Mouse (Mus musculus): Measurements from ENCODE around the gene Psme1. TPM values are rescaled to one million over a fixed set of nuclear protein-coding genes. Genes with fewer than 3 reads are reported as not detected.

The Psme1 gene
- polyA plus RNA-seq, 1 experiment from 2014 or later: 214 TPM

GRCm38 (mm10) chr14:55557003-55557402 is 20.9 kb upstream of the Psme1 start:
- Histone ChIP-seq H3K27me3 (replicated peaks) (no peaks in the 10 kb centered on the region), H3K36me3 (no peaks in the 10 kb centered on the region), H3K9ac (replicated peaks) (no peak overlapping the region), H3K4me1 (peaks cover 15% of the 10 kb centered on the region), H3K4me3 (replicated peaks) (no peak overlapping the region), H3K9me3 (replicated peaks) (no peaks in the 10 kb centered on the region), H3K4me2 (no peak overlapping the region), H3K27ac (replicated peaks) (no peak overlapping the region)
- no peak for ATAC-seq (ENCODE audit: low FRiP score)
- 28% methylated on average over 5 of the region's 5 CpGs for WGBS

GRCm38 (mm10) chr14:55557587-55557986 is 20.3 kb upstream of the Psme1 start:
- Histone ChIP-seq H3K4me3 (replicated peaks) (no peak overlapping the region), H3K9ac (replicated peaks) (no peak overlapping the region), H3K4me1 (peaks cover 21% of the 10 kb centered on the region), H3K4me2 (no peak overlapping the region), H3K9me3 (replicated peaks) (no peaks in the 10 kb centered on the region), H3K27me3 (replicated peaks) (no peaks in the 10 kb centered on the region), H3K36me3 (no peaks in the 10 kb centered on the region), H3K27ac (replicated peaks) (no peak overlapping the region)
- 92% methylated on average over 3 of the region's 3 CpGs for WGBS
- ATAC-seq (ENCODE audit: low FRiP score): no peak

GRCm38 (mm10) chr14:55558740-55559448 is 19.0 kb upstream of the Psme1 start:
- Histone ChIP-seq H3K4me1 (peaks cover 25% of the 10 kb centered on the region), H3K27me3 (replicated peaks) (no peaks in the 10 kb centered on the region), H3K4me2 (peak overlapping the region; percentile 86), H3K9me3 (replicated peaks) (no peaks in the 10 kb centered on the region), H3K9ac (replicated peaks) (peak overlapping the region; percentile 70), H3K36me3 (peaks cover 5% of the 10 kb centered on the region), H3K4me3 (replicated peaks) (peak overlapping the region; percentile 63), H3K27ac (replicated peaks) (no peak overlapping the region)
- 62% methylated on average over 6 of the region's 6 CpGs for WGBS
- no peak for ATAC-seq (ENCODE audit: low FRiP score)

- no peaks in the 10 kb centered on the region for H3K27me3 ChIP-seq (replicated peaks)
- WGBS: under 1% methylated on average over 27 of the region's 27 CpGs
- peak within 1 kb of the TSS; percentile 70 for H3K9ac ChIP-seq (replicated peaks)
- H3K9me3 ChIP-seq (replicated peaks): no peaks in the 10 kb centered on the region
- H3K36me3 ChIP-seq: peaks cover 14% of the 10 kb centered on the region
- H3K4me2 ChIP-seq: peak within 1 kb of the TSS; percentile 86
- H3K27ac ChIP-seq (replicated peaks): peak within 1 kb of the TSS; percentile 99
- peak within 1 kb of the TSS; percentile 63 for H3K4me3 ChIP-seq (replicated peaks)
- peak; percentile 82 for ATAC-seq (ENCODE audit: low FRiP score)
- peaks cover 25% of the 10 kb centered on the region for H3K4me1 ChIP-seq
These were observed 18.1 kb upstream of the Psme1 start, which contains the start of gene Dcaf11 for GRCm38 (mm10) chr14:55559799-55560201. TSS of gene Dcaf11 (plus strand) at chr14:55560006.

GRCm38 (mm10) chr14:55560202-55561073 is 17.5 kb upstream of the Psme1 start, which contains the start of gene A730061H03Rik:
TSS of gene A730061H03Rik (minus strand) at chr14:55560406.
- H3K9me3 ChIP-seq (replicated peaks): no peaks in the 10 kb centered on the region
- peaks cover 20% of the 10 kb centered on the region for H3K36me3 ChIP-seq
- H3K4me1 ChIP-seq: peaks cover 25% of the 10 kb centered on the region
- no peaks in the 10 kb centered on the region for H3K27me3 ChIP-seq (replicated peaks)
- peak within 1 kb of the TSS; percentile 70 for H3K9ac ChIP-seq (replicated peaks)
- H3K27ac ChIP-seq (replicated peaks): peak within 1 kb of the TSS; percentile 99
- ATAC-seq (ENCODE audit: low FRiP score): peak; percentile 97
- H3K4me2 ChIP-seq: peak within 1 kb of the TSS; percentile 86
- peak within 1 kb of the TSS; percentile 63 for H3K4me3 ChIP-seq (replicated peaks)
- under 1% methylated on average over 51 of the region's 51 CpGs for WGBS

- peaks cover 25% of the 10 kb centered on the region for H3K4me1 ChIP-seq
- no peak for ATAC-seq (ENCODE audit: low FRiP score)
- 91% methylated on average over 10 of the region's 10 CpGs for WGBS
- H3K9ac ChIP-seq (replicated peaks): no peak overlapping the region
- H3K27ac ChIP-seq (replicated peaks): no peak overlapping the region
- peak overlapping the region; percentile 63; the same call in 1 of the 2 replicates for H3K4me3 ChIP-seq (replicated peaks)
- H3K4me2 ChIP-seq: peak overlapping the region; percentile 86
- H3K36me3 ChIP-seq: peaks cover 34% of the 10 kb centered on the region
- no peaks in the 10 kb centered on the region for H3K9me3 ChIP-seq (replicated peaks)
- no peaks in the 10 kb centered on the region for H3K27me3 ChIP-seq (replicated peaks)
These were observed 16.1 kb upstream of the Psme1 start for GRCm38 (mm10) chr14:55561860-55562259.

GRCm38 (mm10) chr14:55563249-55563648 is 14.7 kb upstream of the Psme1 start:
- Histone ChIP-seq H3K27me3 (replicated peaks) (no peaks in the 10 kb centered on the region), H3K27ac (replicated peaks) (no peak overlapping the region), H3K9ac (replicated peaks) (no peak overlapping the region), H3K4me1 (peaks cover 25% of the 10 kb centered on the region), H3K9me3 (replicated peaks) (no peaks in the 10 kb centered on the region), H3K36me3 (peaks cover 48% of the 10 kb centered on the region), H3K4me3 (replicated peaks) (no peak overlapping the region), H3K4me2 (no peak overlapping the region)
- WGBS: 94% methylated on average over 11 of the region's 11 CpGs
- ATAC-seq (ENCODE audit: low FRiP score): no peak

- Histone ChIP-seq H3K4me3 (replicated peaks) (no peak overlapping the region), H3K4me1 (peaks cover 22% of the 10 kb centered on the region), H3K27ac (replicated peaks) (no peak overlapping the region), H3K9ac (replicated peaks) (no peak overlapping the region), H3K4me2 (no peak overlapping the region), H3K36me3 (peaks cover 72% of the 10 kb centered on the region), H3K27me3 (replicated peaks) (no peaks in the 10 kb centered on the region), H3K9me3 (replicated peaks) (no peaks in the 10 kb centered on the region)
- ATAC-seq (ENCODE audit: low FRiP score): no peak
- 92% methylated on average over 3 of the region's 3 CpGs for WGBS
These were observed 12.2 kb upstream of the Psme1 start for GRCm38 (mm10) chr14:55565748-55566147.

- Histone ChIP-seq H3K9me3 (replicated peaks) (no peaks in the 10 kb centered on the region), H3K36me3 (peaks cover 75% of the 10 kb centered on the region), H3K4me2 (no peak overlapping the region), H3K9ac (replicated peaks) (no peak overlapping the region), H3K4me1 (peaks cover 6% of the 10 kb centered on the region; the same call in 1 of the 2 replicates), H3K27me3 (replicated peaks) (no peaks in the 10 kb centered on the region), H3K4me3 (replicated peaks) (no peak overlapping the region), H3K27ac (replicated peaks) (no peak overlapping the region)
- ATAC-seq (ENCODE audit: low FRiP score): no peak
- WGBS: 98% methylated on average over 3 of the region's 3 CpGs
These were observed 10.4 kb upstream of the Psme1 start for GRCm38 (mm10) chr14:55567496-55567895.

GRCm38 (mm10) chr14:55570588-55570987 is 7.3 kb upstream of the Psme1 start:
- peaks cover 53% of the 10 kb centered on the region for H3K36me3 ChIP-seq
- ATAC-seq (ENCODE audit: low FRiP score): no peak

GRCm38 (mm10) chr14:55571760-55572159 is 6.2 kb upstream of the Psme1 start:
- Histone ChIP-seq H3K9ac (replicated peaks) (no peak overlapping the region), H3K9me3 (replicated peaks) (no peaks in the 10 kb centered on the region), H3K27me3 (replicated peaks) (no peaks in the 10 kb centered on the region), H3K36me3 (peaks cover 42% of the 10 kb centered on the region), H3K4me3 (replicated peaks) (no peak overlapping the region), H3K27ac (replicated peaks) (no peak overlapping the region), H3K4me1 (no peaks in the 10 kb centered on the region), H3K4me2 (no peak overlapping the region)
- no peak for ATAC-seq (ENCODE audit: low FRiP score)

More at GRCm38 (mm10) chr14:55570588-55570987, 7.3 kb upstream of the Psme1 start:
- no peaks in the 10 kb centered on the region for H3K27me3 ChIP-seq (replicated peaks)
- 93% methylated on average over 2 of the region's 2 CpGs for WGBS
- H3K4me2 ChIP-seq: no peak overlapping the region
- no peak overlapping the region for H3K27ac ChIP-seq (replicated peaks)
- H3K9me3 ChIP-seq (replicated peaks): no peaks in the 10 kb centered on the region
- H3K4me1 ChIP-seq: no peaks in the 10 kb centered on the region
- H3K9ac ChIP-seq (replicated peaks): no peak overlapping the region
- H3K4me3 ChIP-seq (replicated peaks): no peak overlapping the region

Data from neural tube, embryonic 15.5 days (tissue).